Mouse (Mus musculus): Measurements from ENCODE around the gene Yipf6. TPM values are rescaled to one million over a fixed set of nuclear protein-coding genes. Genes with fewer than 3 reads are reported as not detected.

The Yipf6 gene
- polyA plus RNA-seq, 1 experiment = 9.1 TPM

DNA sequence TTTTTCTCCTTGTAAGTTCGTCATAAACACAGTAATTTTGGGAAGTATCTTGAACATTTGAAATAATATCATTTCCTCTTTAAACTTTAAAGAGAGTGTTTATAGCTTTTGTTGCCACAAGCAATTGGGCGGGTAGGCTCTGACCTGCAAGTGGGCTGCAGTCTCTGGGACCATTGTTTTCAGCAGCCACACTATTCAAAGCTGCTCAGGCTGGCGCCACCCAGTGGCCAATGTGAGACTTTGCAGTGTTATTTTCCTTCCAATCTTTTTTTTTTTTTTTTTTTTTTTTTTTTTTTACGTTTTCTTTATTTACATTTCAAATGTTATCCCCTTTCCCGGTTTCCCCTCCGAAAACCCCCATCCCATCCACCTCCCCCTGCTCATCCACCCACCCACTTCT, 17.8 kb downstream of the Yipf6 start:
- TF ChIP-seq MYOD1 (IDR thresholded peaks at IDR 0.05; ENCODE audit: control insufficient read depth in 1 of 3, insufficient read length in 2 of 3, low read depth in 2 of 3) = no peak
- no peak for TF ChIP-seq REST (IDR thresholded peaks at IDR 0.05; ENCODE audit: insufficient read depth, insufficient read length)
- no peak for TF ChIP-seq TCF3 (IDR thresholded peaks at IDR 0.05; ENCODE audit: insufficient read length, low read depth)
- TF ChIP-seq POLR2A (IDR thresholded peaks at IDR 0.05; ENCODE audit: insufficient read length, low read depth) = no peak
- TF ChIP-seq SRF (IDR thresholded peaks at IDR 0.05; ENCODE audit: control insufficient read depth, insufficient read length, low read depth) = no peak
- no peak for TF ChIP-seq POLR2AphosphoS2 (IDR thresholded peaks at IDR 0.05; ENCODE audit: insufficient read length, low read depth)
- no peak for TF ChIP-seq E2F4 (IDR thresholded peaks at IDR 0.05; ENCODE audit: insufficient read depth)
- no peak for TF ChIP-seq MAX (IDR thresholded peaks at IDR 0.05; ENCODE audit: low read depth)
- no peak for TF ChIP-seq USF1 (IDR thresholded peaks at IDR 0.05; ENCODE audit: low read depth)
- no peak for TF ChIP-seq CEBPB (IDR thresholded peaks at IDR 0.05; ENCODE audit: insufficient read depth, poor library complexity, severe bottlenecking)
- no peak for TF ChIP-seq MYOG (IDR thresholded peaks at IDR 0.05; ENCODE audit: control insufficient read depth in 1 of 3, insufficient read depth in 1 of 3, insufficient read length in 2 of 3, low read depth in 2 of 3)
- no peak for TF ChIP-seq TCF12 (IDR thresholded peaks at IDR 0.05; ENCODE audit: insufficient read depth, poor library complexity, severe bottlenecking)
- Histone ChIP-seq H3K27me3 (ENCODE audit: control insufficient read depth, insufficient read depth, insufficient read length) (no peaks in the 10 kb centered on the region), H3K4me2 (ENCODE audit: low read depth) (no peak overlapping the region), H3K36me3 (ENCODE audit: control insufficient read depth, insufficient read depth) (no peaks in the 10 kb centered on the region), H3K4me3 (no peak overlapping the region), H3K79me2 (ENCODE audit: control insufficient read depth, insufficient read depth) (no peaks in the 10 kb centered on the region), H3ac (ENCODE audit: control insufficient read depth, insufficient read length) (no peak overlapping the region)

DNA sequence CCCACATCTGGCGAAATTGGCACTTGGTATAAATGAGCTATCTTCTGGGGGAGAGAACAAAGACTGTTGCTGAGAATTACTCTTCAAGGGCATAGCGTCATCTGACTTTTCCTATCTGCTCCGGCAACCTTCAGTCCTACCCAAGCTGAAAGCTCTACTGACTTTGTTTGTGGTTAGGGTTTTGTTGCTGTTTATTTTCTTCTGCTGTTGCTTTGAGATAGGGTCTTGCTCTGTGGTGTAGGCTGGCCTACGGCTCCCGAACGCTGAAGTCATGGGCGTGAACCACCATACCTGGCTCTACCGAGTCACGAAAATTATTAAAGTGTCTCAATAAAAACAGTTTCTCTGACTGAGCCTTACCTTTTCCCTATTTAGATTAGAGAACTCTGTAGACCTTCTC, 22.2 kb downstream of the Yipf6 start:
- TF ChIP-seq MYOG (IDR thresholded peaks at IDR 0.05; ENCODE audit: control insufficient read depth in 1 of 3, insufficient read depth in 1 of 3, insufficient read length in 2 of 3, low read depth in 2 of 3) = no peak
- TF ChIP-seq POLR2A (IDR thresholded peaks at IDR 0.05; ENCODE audit: insufficient read length, low read depth) = no peak
- no peak for TF ChIP-seq E2F4 (IDR thresholded peaks at IDR 0.05; ENCODE audit: insufficient read depth)
- TF ChIP-seq CEBPB (IDR thresholded peaks at IDR 0.05; ENCODE audit: insufficient read depth, poor library complexity, severe bottlenecking) = no peak
- no peak for TF ChIP-seq MYOD1 (IDR thresholded peaks at IDR 0.05; ENCODE audit: control insufficient read depth in 1 of 3, insufficient read length in 2 of 3, low read depth in 2 of 3)
- TF ChIP-seq USF1 (IDR thresholded peaks at IDR 0.05; ENCODE audit: low read depth) = no peak
- TF ChIP-seq POLR2AphosphoS2 (IDR thresholded peaks at IDR 0.05; ENCODE audit: insufficient read length, low read depth) = no peak
- no peak for TF ChIP-seq TCF3 (IDR thresholded peaks at IDR 0.05; ENCODE audit: insufficient read length, low read depth)
- no peak for TF ChIP-seq MAX (IDR thresholded peaks at IDR 0.05; ENCODE audit: low read depth)
- TF ChIP-seq TCF12 (IDR thresholded peaks at IDR 0.05; ENCODE audit: insufficient read depth, poor library complexity, severe bottlenecking) = no peak
- no peak for TF ChIP-seq SRF (IDR thresholded peaks at IDR 0.05; ENCODE audit: control insufficient read depth, insufficient read length, low read depth)
- TF ChIP-seq REST (IDR thresholded peaks at IDR 0.05; ENCODE audit: insufficient read depth, insufficient read length) = no peak
- no peak overlapping the region for H3ac ChIP-seq (ENCODE audit: control insufficient read depth, insufficient read length)
- H3K4me3 ChIP-seq = no peak overlapping the region
- no peaks in the 10 kb centered on the region for H3K27me3 ChIP-seq (ENCODE audit: control insufficient read depth, insufficient read depth, insufficient read length)
- H3K36me3 ChIP-seq (ENCODE audit: control insufficient read depth, insufficient read depth) = no peaks in the 10 kb centered on the region
- H3K79me2 ChIP-seq (ENCODE audit: control insufficient read depth, insufficient read depth) = no peaks in the 10 kb centered on the region
- no peak overlapping the region for H3K4me2 ChIP-seq (ENCODE audit: low read depth)

DNA sequence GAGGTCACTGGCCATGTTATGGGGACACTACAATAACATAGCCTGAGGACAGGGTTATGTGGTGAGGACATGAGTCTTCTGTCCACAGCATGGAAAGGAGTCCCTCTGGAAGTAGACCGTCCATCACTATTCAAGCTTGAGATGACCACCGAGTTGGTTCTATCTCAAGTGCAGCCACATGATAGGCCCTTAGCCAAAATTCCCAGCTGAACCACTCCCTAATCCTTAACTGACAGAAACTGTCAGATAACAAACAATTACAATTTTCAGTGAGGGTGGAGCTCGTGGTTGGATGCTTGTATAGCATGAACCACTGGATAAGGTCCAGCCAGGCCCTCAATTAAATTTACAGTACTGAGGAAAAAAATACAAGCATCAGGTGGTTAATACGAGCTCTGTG, 22.9 kb downstream of the Yipf6 start:
- Histone ChIP-seq H3ac (ENCODE audit: control insufficient read depth, insufficient read length) (no peak overlapping the region), H3K27me3 (ENCODE audit: control insufficient read depth, insufficient read depth, insufficient read length) (no peaks in the 10 kb centered on the region), H3K4me3 (no peak overlapping the region), H3K4me2 (ENCODE audit: low read depth) (no peak overlapping the region), H3K36me3 (ENCODE audit: control insufficient read depth, insufficient read depth) (no peaks in the 10 kb centered on the region), H3K79me2 (ENCODE audit: control insufficient read depth, insufficient read depth) (no peaks in the 10 kb centered on the region)
- TF ChIP-seq E2F4 (IDR thresholded peaks at IDR 0.05; ENCODE audit: insufficient read depth) (no peak), MAX (IDR thresholded peaks at IDR 0.05; ENCODE audit: low read depth) (no peak), POLR2AphosphoS2 (IDR thresholded peaks at IDR 0.05; ENCODE audit: insufficient read length, low read depth) (no peak), MYOD1 (IDR thresholded peaks at IDR 0.05; ENCODE audit: control insufficient read depth in 1 of 3, insufficient read length in 2 of 3, low read depth in 2 of 3) (no peak), TCF3 (IDR thresholded peaks at IDR 0.05; ENCODE audit: insufficient read length, low read depth) (no peak), SRF (IDR thresholded peaks at IDR 0.05; ENCODE audit: control insufficient read depth, insufficient read length, low read depth) (no peak), CEBPB (IDR thresholded peaks at IDR 0.05; ENCODE audit: insufficient read depth, poor library complexity, severe bottlenecking) (no peak), POLR2A (IDR thresholded peaks at IDR 0.05; ENCODE audit: insufficient read length, low read depth) (no peak), TCF12 (IDR thresholded peaks at IDR 0.05; ENCODE audit: insufficient read depth, poor library complexity, severe bottlenecking) (no peak), USF1 (IDR thresholded peaks at IDR 0.05; ENCODE audit: low read depth) (no peak), MYOG (IDR thresholded peaks at IDR 0.05; ENCODE audit: control insufficient read depth in 1 of 3, insufficient read depth in 1 of 3, insufficient read length in 2 of 3, low read depth in 2 of 3) (no peak), REST (IDR thresholded peaks at IDR 0.05; ENCODE audit: insufficient read depth, insufficient read length) (no peak)

DNA sequence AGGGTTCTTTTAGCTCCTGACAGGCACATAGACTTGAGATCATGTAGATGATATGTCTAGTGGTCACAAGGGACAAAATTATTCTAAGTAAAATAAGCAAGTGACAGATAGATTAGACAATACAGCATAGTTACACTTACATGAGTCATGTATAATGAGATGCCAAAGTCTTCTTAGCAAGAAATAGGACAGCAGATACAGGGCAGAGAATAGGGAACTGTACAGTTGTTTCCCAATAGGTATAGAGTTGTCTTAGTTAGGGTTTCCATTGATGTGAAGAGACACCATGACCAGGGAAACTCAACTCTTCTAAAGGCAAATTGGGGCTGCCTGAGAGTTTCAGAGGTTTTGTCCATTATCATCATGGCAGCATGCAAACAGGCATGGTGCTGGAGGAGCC, 27.6 kb downstream of the Yipf6 start:
- Histone ChIP-seq H3K79me2 (ENCODE audit: control insufficient read depth, insufficient read depth) (no peaks in the 10 kb centered on the region), H3ac (ENCODE audit: control insufficient read depth, insufficient read length) (no peak overlapping the region), H3K27me3 (ENCODE audit: control insufficient read depth, insufficient read depth, insufficient read length) (no peaks in the 10 kb centered on the region), H3K36me3 (ENCODE audit: control insufficient read depth, insufficient read depth) (no peaks in the 10 kb centered on the region), H3K4me2 (ENCODE audit: low read depth) (no peak overlapping the region), H3K4me3 (no peak overlapping the region)
- no peak for TF ChIP-seq MAX (IDR thresholded peaks at IDR 0.05; ENCODE audit: low read depth)
- TF ChIP-seq MYOG (IDR thresholded peaks at IDR 0.05; ENCODE audit: control insufficient read depth in 1 of 3, insufficient read depth in 1 of 3, insufficient read length in 2 of 3, low read depth in 2 of 3) = no peak
- no peak for TF ChIP-seq TCF3 (IDR thresholded peaks at IDR 0.05; ENCODE audit: insufficient read length, low read depth)
- TF ChIP-seq MYOD1 (IDR thresholded peaks at IDR 0.05; ENCODE audit: control insufficient read depth in 1 of 3, insufficient read length in 2 of 3, low read depth in 2 of 3) = no peak
- TF ChIP-seq POLR2A (IDR thresholded peaks at IDR 0.05; ENCODE audit: insufficient read length, low read depth) = no peak
- no peak for TF ChIP-seq REST (IDR thresholded peaks at IDR 0.05; ENCODE audit: insufficient read depth, insufficient read length)
- TF ChIP-seq TCF12 (IDR thresholded peaks at IDR 0.05; ENCODE audit: insufficient read depth, poor library complexity, severe bottlenecking) = no peak
- TF ChIP-seq USF1 (IDR thresholded peaks at IDR 0.05; ENCODE audit: low read depth) = no peak
- TF ChIP-seq E2F4 (IDR thresholded peaks at IDR 0.05; ENCODE audit: insufficient read depth) = no peak
- no peak for TF ChIP-seq SRF (IDR thresholded peaks at IDR 0.05; ENCODE audit: control insufficient read depth, insufficient read length, low read depth)
- TF ChIP-seq POLR2AphosphoS2 (IDR thresholded peaks at IDR 0.05; ENCODE audit: insufficient read length, low read depth) = no peak
- TF ChIP-seq CEBPB (IDR thresholded peaks at IDR 0.05; ENCODE audit: insufficient read depth, poor library complexity, severe bottlenecking) = no peak

Measured in myocyte (in vitro differentiated cells).